Mouse (Mus musculus) kidney, adult 2 months (tissue): ENCODE results near the gene Hddc3.

Experiments
- CTCF ChIP-seq: fragments of 200-500 bp; conservative IDR thresholded peaks from 2 replicates; pipeline ENCODE4 v1.5.1; 2011; ENCODE audit warnings: low read depth, mild to moderate bottlenecking, control low read depth, low read length, moderate library complexity, mixed read lengths; ENCODE audit not compliant: insufficient read depth, insufficient read length
- POLR2A ChIP-seq: fragments of 200-500 bp; IDR thresholded peaks from one replicate; pipeline ENCODE4 v1.6.1; 2011; ENCODE audit warnings: low read depth, low read length, control low read depth

DNA sequence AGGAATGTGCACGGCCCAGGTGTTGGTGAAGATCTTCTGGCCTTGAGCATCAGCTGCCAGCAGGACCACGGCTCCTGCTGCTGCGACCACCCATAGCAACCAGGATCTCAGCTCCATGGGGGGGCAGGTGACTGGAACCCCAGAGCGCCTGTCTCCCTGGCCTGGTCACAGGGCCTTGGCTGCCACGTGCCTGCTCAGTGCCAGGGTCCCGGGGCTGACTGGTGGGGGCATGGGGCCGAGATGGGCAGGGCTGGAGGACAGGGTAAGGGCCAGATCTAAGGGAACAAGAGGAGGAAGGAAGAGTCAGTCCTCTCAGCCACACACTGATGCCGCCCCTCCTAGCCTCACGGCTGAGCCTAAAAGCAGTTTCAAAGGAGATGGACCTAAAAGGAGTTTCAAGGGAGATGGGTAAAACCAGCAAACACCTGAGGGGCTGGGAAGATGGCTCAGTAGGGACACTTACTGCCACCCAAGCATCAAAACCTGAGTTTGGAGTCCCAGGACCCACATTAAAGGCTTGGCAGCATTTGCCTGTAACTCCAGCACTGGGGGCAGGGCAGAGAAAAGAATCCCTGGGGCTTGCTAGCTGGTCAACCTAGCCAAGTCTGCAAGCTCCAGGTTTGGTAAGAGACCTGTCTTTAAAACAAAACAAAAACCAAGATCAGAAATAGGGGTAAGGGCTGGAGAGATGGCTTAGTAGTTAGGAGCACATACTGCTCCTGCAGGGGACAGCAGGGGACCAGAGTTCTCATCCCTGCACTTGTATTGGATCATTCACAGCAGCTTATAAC, 55.9 kb downstream of the Hddc3 start:
- 0 out of 2 replicates have a peak, but pooled peaks have one; percentile 5 for TF ChIP-seq CTCF
- no peak for TF ChIP-seq POLR2A
